Mouse (Mus musculus): ENCODE results near the gene Olfr521.
A peak's percentile ranks its signal among the peaks of the same experiment; 100 is the strongest.

The Olfr521 gene

GRCm38 (mm10) chr7:99810814-99811213, 47.5 kb downstream of the Olfr521 start:
- no peak for DNase-seq

GRCm38 (mm10) chr7:99811661-99812060, 48.4 kb downstream of the Olfr521 start:
- no peak for DNase-seq

GRCm38 (mm10) chr7:99813394-99813793, 50.1 kb downstream of the Olfr521 start:
- peak; percentile 68 to 73 for DNase-seq

- DNase-seq: peak; percentile 72 to 81
Observed at GRCm38 (mm10) chr7:99818181-99818725, 54.9 kb downstream of the Olfr521 start.
